Mouse (Mus musculus): ENCODE results near the gene Adgrl3.

- TF ChIP-seq CTCF (IDR thresholded peaks at IDR 0.05; ENCODE audit: control insufficient read depth, insufficient read depth, insufficient replicate concordance, low read depth, low read length) (no peak), POLR2A (IDR thresholded peaks at IDR 0.05; ENCODE audit: control insufficient read depth, low read depth, low read length) (no peak)
These were observed 502.8 kb downstream of the Adgrl3 start for GRCm38 (mm10) chr5:81522760-81523159.
